Mouse (Mus musculus) embryonic facial prominence, embryonic 12.5 days (tissue): Measurements from ENCODE around the gene Dst. TPM values are rescaled to one million over a fixed set of nuclear protein-coding genes. Genes with fewer than 3 reads are reported as not detected.

Source experiments
- ATAC-seq: fragments of 200-750 bp; cut with Nextera tagmentation; 2 replicates; pipeline ENCODE4 v1.8.0; 2017; ENCODE audit not compliant: insufficient number of reproducible peaks, insufficient read depth, low FRiP score, low TSS enrichment
- H3K27ac ChIP-seq: fragments of 300-500 bp; sonication (generic); 2 replicates; pipeline ENCODE4 v1.5.1; 2016; ENCODE audit warnings: mild to moderate bottlenecking
- H3K27me3 ChIP-seq: fragments of 300-500 bp; sonication (generic); 2 replicates; pipeline ENCODE4 v1.6.1; 2016; ENCODE audit warnings: mild to moderate bottlenecking, moderate library complexity
- H3K36me3 ChIP-seq: fragments of 300-500 bp; sonication (generic); 2 replicates; pipeline ENCODE4 v1.6.1; 2016; ENCODE audit warnings: mild to moderate bottlenecking
- H3K4me1 ChIP-seq: fragments of 300-500 bp; sonication (generic); 2 replicates; pipeline ENCODE4 v1.6.1; 2016
- H3K4me2 ChIP-seq: fragments of 300-500 bp; sonication (generic); replicated peaks from 2 replicates; pipeline ENCODE4 v1.6.1; 2016; ENCODE audit warnings: mild to moderate bottlenecking, moderate library complexity
- H3K4me3 ChIP-seq: fragments of 300-500 bp; sonication (generic); 2 replicates; pipeline ENCODE4 v1.5.1; 2016; ENCODE audit warnings: mild to moderate bottlenecking
- H3K9ac ChIP-seq: fragments of 300-500 bp; sonication (generic); 2 replicates; pipeline ENCODE4 v1.6.1; 2016; ENCODE audit warnings: mild to moderate bottlenecking, moderate library complexity
- H3K9me3 ChIP-seq: fragments of 300-500 bp; sonication (generic); 2 replicates; pipeline ENCODE4 v1.6.1; 2016; ENCODE audit warnings: mild to moderate bottlenecking, moderate library complexity
- WGBS: fragments of 180-500 bp; shearing (Covaris S2); methylation state at CpG from one replicate; pipeline ENCODE4 v1.1.7; 2016; 5-methylcytosine and 5-hydroxymethylcytosine counted together
- polyA plus RNA-seq: library from polyadenylated mRNA; unstranded; fragments of >200 nt; fragmentation: Nextera tagmentation; extraction: Ambion mirVana; gene quantifications from 2 replicates; pipeline ENCODE4 v1.2.1, GENCODE M21; 2016

Dst gene
- polyA plus RNA-seq, 1 experiment from 2014 or later = 25.8 TPM

GRCm38 (mm10) chr1:34011051-34011677, 103.1 kb downstream of the Dst start:
- peaks cover 16% of the 10 kb centered on the region for H3K4me1 ChIP-seq
- H3K9ac ChIP-seq = peak overlapping the region; percentile 89
- H3K27me3 ChIP-seq = peaks cover 4% of the 10 kb centered on the region; the same call in 1 of the 2 replicates
- peak overlapping the region; percentile 87 for H3K4me3 ChIP-seq
- peak overlapping the region; percentile 88 for H3K4me2 ChIP-seq
- H3K9me3 ChIP-seq = no peaks in the 10 kb centered on the region
- 0 out of 2 replicates have a peak overlapping the region, but pooled peaks have one; percentile 41 for H3K27ac ChIP-seq
- under 1% methylated on average over 33 of the region's 47 CpGs for WGBS
- H3K36me3 ChIP-seq = no peaks in the 10 kb centered on the region
- peak; percentile 65 for ATAC-seq

GRCm38 (mm10) chr1:34011821-34012271, 103.8 kb downstream of the Dst start:
- H3K4me2 ChIP-seq = peak overlapping the region; percentile 88

GRCm38 (mm10) chr1:34013490-34013889, 105.5 kb downstream of the Dst start:
- H3K27ac ChIP-seq = no peak overlapping the region
- no peak overlapping the region for H3K4me2 ChIP-seq
- H3K36me3 ChIP-seq = no peaks in the 10 kb centered on the region
- peaks cover 15% of the 10 kb centered on the region for H3K4me1 ChIP-seq
- WGBS = 54% methylated on average over 5 of the region's 5 CpGs
- no peak for ATAC-seq
- H3K9ac ChIP-seq = no peak overlapping the region
- no peaks in the 10 kb centered on the region for H3K9me3 ChIP-seq
- peaks cover 4% of the 10 kb centered on the region; the same call in 1 of the 2 replicates for H3K27me3 ChIP-seq
- H3K4me3 ChIP-seq = no peak overlapping the region

More at GRCm38 (mm10) chr1:34011821-34012271, 103.8 kb downstream of the Dst start:
- WGBS = 2% methylated on average over 16 of the region's 16 CpGs
- H3K27ac ChIP-seq = 0 out of 2 replicates have a peak overlapping the region, but pooled peaks have one; percentile 41
- H3K27me3 ChIP-seq = peaks cover 4% of the 10 kb centered on the region; the same call in 1 of the 2 replicates
- peak; percentile 70 for ATAC-seq
- H3K4me3 ChIP-seq = peak overlapping the region; percentile 87
- H3K9ac ChIP-seq = peak overlapping the region; percentile 89
- no peaks in the 10 kb centered on the region for H3K36me3 ChIP-seq
- peaks cover 18% of the 10 kb centered on the region for H3K4me1 ChIP-seq
- H3K9me3 ChIP-seq = no peaks in the 10 kb centered on the region

GRCm38 (mm10) chr1:34016780-34017179, 108.8 kb downstream of the Dst start:
- no peaks in the 10 kb centered on the region for H3K36me3 ChIP-seq
- H3K27me3 ChIP-seq = no peaks in the 10 kb centered on the region
- no peaks in the 10 kb centered on the region for H3K9me3 ChIP-seq
- no peak overlapping the region for H3K4me3 ChIP-seq
- ATAC-seq = no peak
- no peak overlapping the region for H3K9ac ChIP-seq
- 0 out of 2 replicates have a peak overlapping the region, but pooled peaks have one; percentile 17 for H3K27ac ChIP-seq
- 0 out of 2 replicates have a peak overlapping the region, but pooled peaks have one; percentile 1 for H3K4me2 ChIP-seq
- WGBS = 58% methylated on average over 15 of the region's 15 CpGs
- peaks cover 27% of the 10 kb centered on the region for H3K4me1 ChIP-seq

- no peaks in the 10 kb centered on the region for H3K27me3 ChIP-seq
- H3K9ac ChIP-seq = no peak overlapping the region
- H3K4me1 ChIP-seq = peaks cover 30% of the 10 kb centered on the region
- no peak for ATAC-seq
- WGBS = 86% methylated on average over 4 of the region's 4 CpGs
- no peaks in the 10 kb centered on the region for H3K9me3 ChIP-seq
- no peak overlapping the region for H3K4me2 ChIP-seq
- 0 out of 2 replicates have a peak overlapping the region, but pooled peaks have one; percentile 17 for H3K27ac ChIP-seq
- no peaks in the 10 kb centered on the region for H3K36me3 ChIP-seq
- no peak overlapping the region for H3K4me3 ChIP-seq
Observed at GRCm38 (mm10) chr1:34017323-34017722, 109.3 kb downstream of the Dst start.

- ATAC-seq = no peak
- H3K9ac ChIP-seq = no peak overlapping the region
- 62% methylated on average over 6 of the region's 6 CpGs for WGBS
Observed at GRCm38 (mm10) chr1:34020599-34020998, 112.6 kb downstream of the Dst start.

GRCm38 (mm10) chr1:34021574-34021973, 113.5 kb downstream of the Dst start:
- H3K27me3 ChIP-seq = no peaks in the 10 kb centered on the region
- H3K27ac ChIP-seq = no peak overlapping the region
- 62% methylated on average over 2 of the region's 2 CpGs for WGBS
- no peaks in the 10 kb centered on the region for H3K36me3 ChIP-seq
- H3K4me3 ChIP-seq = no peak overlapping the region
- H3K4me1 ChIP-seq = peaks cover 28% of the 10 kb centered on the region
- no peak overlapping the region for H3K9ac ChIP-seq
- no peak for ATAC-seq
- H3K9me3 ChIP-seq = no peaks in the 10 kb centered on the region
- H3K4me2 ChIP-seq = no peak overlapping the region

More at GRCm38 (mm10) chr1:34020599-34020998, 112.6 kb downstream of the Dst start:
- Histone ChIP-seq H3K4me2 (0 out of 2 replicates have a peak overlapping the region, but pooled peaks have one; percentile 5), H3K36me3 (no peaks in the 10 kb centered on the region), H3K4me3 (no peak overlapping the region), H3K27ac (no peak overlapping the region), H3K4me1 (peaks cover 29% of the 10 kb centered on the region), H3K27me3 (no peaks in the 10 kb centered on the region), H3K9me3 (no peaks in the 10 kb centered on the region)

- Histone ChIP-seq H3K9me3 (no peaks in the 10 kb centered on the region), H3K4me1 (peaks cover 19% of the 10 kb centered on the region), H3K4me2 (no peak overlapping the region), H3K27ac (no peak overlapping the region), H3K9ac (no peak overlapping the region), H3K4me3 (no peak overlapping the region), H3K36me3 (no peaks in the 10 kb centered on the region), H3K27me3 (no peaks in the 10 kb centered on the region)
- WGBS = 65% methylated on average over 9 of the region's 9 CpGs
- no peak for ATAC-seq
Observed at GRCm38 (mm10) chr1:34023154-34023553, 115.1 kb downstream of the Dst start.

GRCm38 (mm10) chr1:34025879-34026278, 117.9 kb downstream of the Dst start:
- Histone ChIP-seq H3K4me1 (0 out of 2 replicates have a peak, but pooled peaks cover 6% of the 10 kb centered on the region), H3K4me2 (no peak overlapping the region), H3K9me3 (no peaks in the 10 kb centered on the region), H3K27ac (no peak overlapping the region), H3K36me3 (no peaks in the 10 kb centered on the region), H3K27me3 (no peaks in the 10 kb centered on the region), H3K4me3 (no peak overlapping the region), H3K9ac (no peak overlapping the region)
- 87% methylated on average over 6 of the region's 6 CpGs for WGBS
- ATAC-seq = no peak

GRCm38 (mm10) chr1:34028722-34029121, 120.7 kb downstream of the Dst start:
- H3K36me3 ChIP-seq = no peaks in the 10 kb centered on the region
- H3K9ac ChIP-seq = no peak overlapping the region
- no peaks in the 10 kb centered on the region for H3K9me3 ChIP-seq
- no peaks in the 10 kb centered on the region for H3K4me1 ChIP-seq
- no peak overlapping the region for H3K27ac ChIP-seq
- no peak overlapping the region for H3K4me3 ChIP-seq
- no peak for ATAC-seq
- 74% methylated on average over 5 of the region's 5 CpGs for WGBS
- H3K27me3 ChIP-seq = no peaks in the 10 kb centered on the region
- H3K4me2 ChIP-seq = no peak overlapping the region

GRCm38 (mm10) chr1:34030330-34031021, 122.5 kb downstream of the Dst start:
- Histone ChIP-seq H3K36me3 (no peaks in the 10 kb centered on the region), H3K4me3 (no peak overlapping the region), H3K27me3 (no peaks in the 10 kb centered on the region), H3K27ac (no peak overlapping the region), H3K4me2 (no peak overlapping the region), H3K4me1 (peaks cover 7% of the 10 kb centered on the region; the same call in 1 of the 2 replicates), H3K9ac (no peak overlapping the region), H3K9me3 (no peaks in the 10 kb centered on the region)
- ATAC-seq = no peak
- WGBS = 76% methylated on average over 17 of the region's 17 CpGs
